Mouse (Mus musculus): ENCODE measurements at regions not wholly inside any gene's neighbourhood (a gene's known extent, or its start where the extent isn't known, plus 50 kb on each side); places are given as distances from the start of the nearest gene placed in this dataset.

DNA sequence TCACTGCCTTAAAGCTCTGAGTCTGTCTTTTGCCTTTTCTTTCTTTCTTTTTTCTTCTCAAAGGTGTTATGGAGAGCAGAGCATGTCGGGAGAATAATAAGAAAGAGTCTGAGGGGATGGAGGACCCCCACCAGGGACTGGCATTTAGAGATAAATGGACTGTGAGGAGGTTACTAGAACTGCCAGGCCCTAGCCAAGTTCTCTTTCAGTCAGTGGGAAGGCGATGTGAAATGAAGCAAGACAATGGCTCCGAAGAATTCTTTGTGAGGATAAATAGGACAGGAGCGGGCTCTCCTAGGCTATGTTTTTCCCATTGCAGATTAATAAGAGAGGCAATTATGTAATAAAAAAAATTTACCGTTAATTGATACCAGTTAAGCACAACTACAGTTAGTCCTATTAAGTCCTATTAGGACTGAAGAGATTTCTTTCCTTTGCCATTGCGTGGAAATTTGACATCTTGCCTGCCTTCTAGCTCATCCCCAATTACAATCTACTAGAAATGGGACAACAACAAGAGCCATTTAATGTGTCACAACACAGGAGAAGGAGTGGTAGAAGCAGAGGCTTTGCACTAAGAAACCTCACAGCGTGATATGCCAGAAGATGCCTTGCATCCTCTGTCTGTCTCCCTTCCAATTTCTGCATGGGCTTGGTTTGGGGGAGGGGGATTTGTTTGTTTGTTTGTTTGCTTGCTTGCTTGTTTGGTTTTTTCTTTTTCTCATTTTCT lies 107.2 kb upstream of the Id4 start:
- TF ChIP-seq CTCF (IDR thresholded peaks at IDR 0.05; ENCODE audit: extremely low read depth, insufficient read length, insufficient replicate concordance, low read depth, low read length) (no peak), POLR2A (IDR thresholded peaks at IDR 0.05; ENCODE audit: low read depth, low read length) (no peak)

All from small intestine, adult 2 months (tissue).